Mouse (Mus musculus): ENCODE measurements around the gene Esrrb.

GRCm38 (mm10) chr12:86462742-86463470 is 102.0 kb downstream of the Esrrb start:
- TF ChIP-seq CTCF (IDR thresholded peaks at IDR 0.05; ENCODE audit: insufficient read depth, low read depth, low read length) (no peak), POLR2A (IDR thresholded peaks at IDR 0.05; ENCODE audit: insufficient read depth, low read depth, low read length) (no peak)
